In the genomic region with DNA sequence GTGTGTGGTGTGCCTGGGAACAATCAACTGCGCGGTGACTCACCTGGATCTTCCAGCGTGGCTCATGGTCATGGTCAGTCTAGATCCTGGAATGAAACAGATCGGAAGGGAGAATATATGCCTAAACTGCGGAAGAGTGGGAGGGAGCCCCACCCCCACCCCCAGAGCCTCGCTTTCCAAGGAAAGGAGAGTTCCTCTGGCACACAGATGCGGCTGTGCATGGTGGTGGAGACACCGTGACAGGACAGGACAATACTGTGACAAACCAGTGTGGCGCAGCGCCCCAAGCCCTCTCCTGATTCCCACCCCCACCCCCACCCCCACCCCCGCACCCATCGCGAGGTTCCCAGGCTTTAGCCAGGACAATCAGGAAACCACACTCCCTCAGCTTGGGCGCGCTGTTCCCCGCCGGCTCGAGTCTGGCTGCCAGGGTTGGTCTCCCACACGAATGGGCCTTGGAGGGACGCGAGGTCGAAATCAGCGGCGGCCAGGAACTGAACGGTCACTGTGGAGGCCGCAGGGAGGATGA, we compare ENCODE assay signal across 9 mouse cellular contexts. TPM values are rescaled to one million over a fixed set of nuclear protein-coding genes. Genes with fewer than 3 reads are reported as not detected.
A peak's percentile ranks its signal among the peaks of the same experiment; 100 is the strongest.
DNase-seq lines count a peak whose midpoint lies in the region; ATAC-seq and TF ChIP-seq lines count a peak whose summit lies in the region.
"Had no signal": no experiment of that assay in that cellular context is flagged by ENCODE, and none has a peak within 500 bp of the region (broad histone marks: within the 10 kb centered on the region; RNA-seq: fewer than 3 reads in every experiment).

No protein-coding gene starts in this region.

- H3K27me3 ChIP-seq in heart, embryonic 11.5 days (ENCODE audit: control insufficient read depth, insufficient read depth, low read length) = peaks cover 12% of the 10 kb centered on the region
- no peaks in the 10 kb centered on the region for H3K27me3 ChIP-seq in embryonic facial prominence, embryonic 15.5 days
- peaks cover 73% of the 10 kb centered on the region for H3K27me3 ChIP-seq in liver, embryonic 12.5 days (replicated peaks)

- no peaks in the 10 kb centered on the region for H3K36me3 ChIP-seq in heart, embryonic 11.5 days (ENCODE audit: control insufficient read depth, insufficient read depth, low read length)
- no peaks in the 10 kb centered on the region for H3K36me3 ChIP-seq in ES-E14 (ENCODE audit: control insufficient read depth, insufficient read depth, low read length, poor library complexity, severe bottlenecking)
- H3K36me3 ChIP-seq in embryonic facial prominence, embryonic 15.5 days = 0 out of 2 replicates have a peak, but pooled peaks cover 2% of the 10 kb centered on the region
- no peaks in the 10 kb centered on the region for H3K36me3 ChIP-seq in liver, embryonic 12.5 days

- H3K4me2 ChIP-seq in heart, embryonic 11.5 days = peak overlapping the region; percentile 88
- H3K4me2 ChIP-seq in embryonic facial prominence, embryonic 15.5 days (replicated peaks) = peak overlapping the region; percentile 93
- H3K4me2 ChIP-seq in liver, embryonic 12.5 days = peak overlapping the region; percentile 79

- in situ Hi-C loops in ES-E14 (cut with MboI; ENCODE audit: low sequenced_read_pairs in 2 of 2, unreplicated experiment in 2 of 2) = no loop called here

- H3K9ac ChIP-seq in heart, embryonic 11.5 days (ENCODE audit: low read depth, low read length) = peak overlapping the region; percentile 71
- peak overlapping the region; percentile 67 for H3K9ac ChIP-seq in ES-E14 (ENCODE audit: insufficient read depth, low read depth, low read length, poor library complexity, severe bottlenecking)
- peak overlapping the region; percentile 75 for H3K9ac ChIP-seq in embryonic facial prominence, embryonic 15.5 days
- H3K9ac ChIP-seq in liver, embryonic 12.5 days = no peak overlapping the region

- H3K4me1 ChIP-seq in heart, embryonic 11.5 days (ENCODE audit: control insufficient read depth, insufficient read depth, low read length) = peaks cover 6% of the 10 kb centered on the region; the same call in 1 of the 2 replicates
- H3K4me1 ChIP-seq in ES-E14 (ENCODE audit: control insufficient read depth in 2 of 2, insufficient read depth in 2 of 2, low read length in 2 of 2, poor library complexity in 1 of 2) = 0 out of 4 replicates have a peak, but pooled peaks cover 0 to 2% of the 10 kb centered on the region in 2 experiments
- peaks cover 16% of the 10 kb centered on the region; the same call in 1 of the 2 replicates for H3K4me1 ChIP-seq in embryonic facial prominence, embryonic 15.5 days
- H3K4me1 ChIP-seq in liver, embryonic 12.5 days = peaks cover 15% of the 10 kb centered on the region; the same call in 1 of the 2 replicates

- DNase-seq in heart, adult 8-10 months (ENCODE audit: low spot score) = no peak
- no peak for DNase-seq in ES-E14 (ENCODE audit: low read depth, low spot score)
- no peak for DNase-seq in yolk sac, embryonic 10.5 days (ENCODE audit: low spot score)
- no peak for DNase-seq in spleen, adult 18-20 months
- DNase-seq in thymus, postnatal 36 days = no peak

- peak overlapping the region; percentile 73 for H3K4me3 ChIP-seq in heart, embryonic 11.5 days (ENCODE audit: low read depth, low read length)
- peak overlapping the region; percentile 83 to 93 for H3K4me3 ChIP-seq in ES-E14 (ENCODE audit: insufficient read depth in 1 of 2, low read depth in 1 of 2, low read length in 2 of 2, poor library complexity in 1 of 2, severe bottlenecking in 1 of 2)
- peak overlapping the region; percentile 75 for H3K4me3 ChIP-seq in embryonic facial prominence, embryonic 15.5 days (replicated peaks)
- H3K4me3 ChIP-seq in liver, embryonic 12.5 days = peak overlapping the region; percentile 62

- peak; percentile 23; the same call in 1 of the 2 replicates for ATAC-seq in heart, embryonic 11.5 days (replicated peaks; ENCODE audit: insufficient number of reproducible peaks, low FRiP score, low TSS enrichment)
- ATAC-seq in embryonic facial prominence, embryonic 15.5 days (ENCODE audit: insufficient number of reproducible peaks, low FRiP score, low TSS enrichment, low read depth) = peak; percentile 51; the same call in 1 of the 2 replicates
- ATAC-seq in liver, embryonic 12.5 days = no peak

- no peaks in the 10 kb centered on the region for H3K9me3 ChIP-seq in heart, embryonic 11.5 days (replicated peaks; ENCODE audit: control insufficient read depth, low read length)
- no peaks in the 10 kb centered on the region for H3K9me3 ChIP-seq in ES-E14 (ENCODE audit: control insufficient read depth, insufficient read depth, low read depth, low read length)
- no peaks in the 10 kb centered on the region for H3K9me3 ChIP-seq in embryonic facial prominence, embryonic 15.5 days (replicated peaks)
- H3K9me3 ChIP-seq in liver, embryonic 12.5 days (replicated peaks) = no peaks in the 10 kb centered on the region

- whole genome bisulfite sequencing in heart, embryonic 11.5 days (ENCODE audit: insufficient replicate concordance) = 4% methylated on average over 26 of the region's 26 CpGs
- WGBS in embryonic facial prominence, embryonic 15.5 days = 4% methylated on average over 26 of the region's 26 CpGs
- WGBS in liver, embryonic 12.5 days (ENCODE audit: insufficient replicate concordance) = 6% methylated on average over 26 of the region's 26 CpGs

- H3K27ac ChIP-seq in heart, embryonic 11.5 days (ENCODE audit: low read depth, low read length) = no peak overlapping the region
- H3K27ac ChIP-seq in ES-E14 (ENCODE audit: insufficient read depth, low read depth, low read length, poor library complexity, severe bottlenecking) = no peak overlapping the region
- H3K27ac ChIP-seq in embryonic facial prominence, embryonic 15.5 days (replicated peaks) = peak overlapping the region; percentile 78
- no peak overlapping the region for H3K27ac ChIP-seq in liver, embryonic 12.5 days

TF ChIP-seq in ES-E14, 5 proteins besides CTCF, POLR2A, EP300 and RAD21:
- TF ChIP-seq CHD2 (IDR thresholded peaks at IDR 0.05; ENCODE audit: low read depth, low read length) (no peak), ZC3H11A (IDR thresholded peaks at IDR 0.05; ENCODE audit: borderline replicate concordance, low read depth, low read length) (no peak), HCFC1 (IDR thresholded peaks at IDR 0.05; ENCODE audit: borderline replicate concordance, insufficient read depth, low read length) (no peak), ZNF384 (IDR thresholded peaks at IDR 0.05; ENCODE audit: low read depth, low read length) (no peak), MAFK (IDR thresholded peaks at IDR 0.05; ENCODE audit: insufficient read depth, low read depth, low read length) (no peak)

RNA-seq across cellular contexts. Expression of gene Gm1673, which starts 0.4 kb away (rescaled TPM):
- polyA plus RNA-seq in heart, embryonic 11.5 days (2014; fragmentation: Nextera tagmentation; extraction: Ambion mirVana) = 67.7 and 87.1 TPM in 2 replicates
- 1 to 10 TPM; 3.3 to 6.5 (median 3.9) TPM for total RNA-seq in heart, adult 8-10 months (2022)
- 13.5 and 14.5 TPM in 2 replicates for total RNA-seq in ES-E14 (2012; rRNA removed)
- polyA plus RNA-seq in embryonic facial prominence, embryonic 15.5 days (2015; fragmentation: Nextera tagmentation; extraction: Ambion mirVana) = 99.9 and 103 TPM in 2 replicates
- 11.6 and 13.0 TPM in 2 replicates for polyA plus RNA-seq in liver, embryonic 12.5 days (2016; fragmentation: Nextera tagmentation; extraction: Ambion mirVana)
- total RNA-seq: neutrophil, adult 5-6 weeks had no signal

RNA-seq across cellular contexts. Expression of gene Nat8l, which starts 13.0 kb away (rescaled TPM):
- 0.17 and 0.35 TPM in 2 replicates for polyA plus RNA-seq in heart, embryonic 11.5 days (2014; fragmentation: Nextera tagmentation; extraction: Ambion mirVana)
- total RNA-seq in heart, adult 8-10 months (2022) = 1 to 10 TPM; 1.3 to 1.9 (median 1.6) TPM
- total RNA-seq in ES-E14 (2012; rRNA removed) = 3.3 and 6.1 TPM in 2 replicates
- 0.39 and 0.74 TPM in 2 replicates for polyA plus RNA-seq in embryonic facial prominence, embryonic 15.5 days (2015; fragmentation: Nextera tagmentation; extraction: Ambion mirVana)
- 0.04 and 0.08 TPM in 2 replicates for polyA plus RNA-seq in liver, embryonic 12.5 days (2016; fragmentation: Nextera tagmentation; extraction: Ambion mirVana)

RNA-seq across cellular contexts. Expression of gene Nelfa, which starts 46.6 kb away (rescaled TPM):
- 33.9 and 36.0 TPM in 2 replicates for polyA plus RNA-seq in heart, embryonic 11.5 days (2014; fragmentation: Nextera tagmentation; extraction: Ambion mirVana)
- 10 to 100 TPM in 3 of 4 experiments, 1 to 10 TPM in 1; 8.5 to 11.4 (median 10.3) TPM for total RNA-seq in heart, adult 8-10 months (2022)
- total RNA-seq in ES-E14 (2012; rRNA removed) = 42.0 and 43.0 TPM in 2 replicates
- 49.5 and 54.9 TPM in 2 replicates for polyA plus RNA-seq in embryonic facial prominence, embryonic 15.5 days (2015; fragmentation: Nextera tagmentation; extraction: Ambion mirVana)
- polyA plus RNA-seq in liver, embryonic 12.5 days (2016; fragmentation: Nextera tagmentation; extraction: Ambion mirVana) = 42.7 and 42.9 TPM in 2 replicates
